Mouse (Mus musculus) lung, embryonic 14.5 days (tissue): ENCODE data around the gene Papolg. TPM values are rescaled to one million over a fixed set of nuclear protein-coding genes. Genes with fewer than 3 reads are reported as not detected.
A peak's percentile ranks its signal among the peaks of the same experiment; 100 is the strongest.
"Not testable (repeated sequence)": the region's sequence is repeated elsewhere in the genome, so short reads cannot be mapped to it uniquely, and the experiment has no call there.

Experiments
- ATAC-seq: fragments of 200-750 bp; cut with Nextera tagmentation; 2 replicates; pipeline ENCODE4 v1.8.0; 2017; ENCODE audit warnings: mild to moderate bottlenecking, moderate TSS enrichment, moderate library complexity; ENCODE audit not compliant: insufficient read depth
- DNase-seq: peaks from one replicate; pipeline ENCODE4 v3.0.0-alpha.2; 2015
- H3K27ac ChIP-seq: fragments of 300-500 bp; sonication (generic); 2 replicates; pipeline ENCODE4 v1.5.1; 2014; ENCODE audit warnings: low read depth, mild to moderate bottlenecking, moderate library complexity
- H3K27me3 ChIP-seq: fragments of 300-500 bp; sonication (generic); 2 replicates; pipeline ENCODE4 v1.6.1; 2014; ENCODE audit warnings: low read length, control low read depth; ENCODE audit not compliant: insufficient read depth
- H3K36me3 ChIP-seq: fragments of 300-500 bp; sonication (generic); 2 replicates; pipeline ENCODE4 v1.6.1; 2014; ENCODE audit warnings: control low read depth; ENCODE audit not compliant: insufficient read depth
- H3K4me1 ChIP-seq: fragments of 300-500 bp; sonication (generic); 2 replicates; pipeline ENCODE4 v1.6.1; 2014; ENCODE audit warnings: antibody characterized with exemption, control low read depth; ENCODE audit not compliant: insufficient read depth
- H3K4me2 ChIP-seq: fragments of 300-500 bp; sonication (generic); 2 replicates; pipeline ENCODE4 v1.6.1; 2014; ENCODE audit warnings: mild to moderate bottlenecking
- H3K4me3 ChIP-seq: fragments of 300-500 bp; sonication (generic); 2 replicates; pipeline ENCODE4 v1.5.1; 2014; ENCODE audit warnings: low read depth, low read length
- H3K9ac ChIP-seq: fragments of 300-500 bp; sonication (generic); 2 replicates; pipeline ENCODE4 v1.6.1; 2014
- H3K9me3 ChIP-seq: fragments of 300-500 bp; sonication (generic); 2 replicates; pipeline ENCODE4 v1.6.1; 2016; ENCODE audit warnings: low read depth, low read length, control low read depth
- CTCF ChIP-seq: IDR thresholded peaks from 2 replicates; pipeline ENCODE4 v1.5.1; 2016; ENCODE audit warnings: antibody characterized with exemption, low read depth
- WGBS: fragments of 180-500 bp; shearing (Covaris S2); extraction: QIAGEN DNeasy Blood & Tissue Kit; methylation state at CpG from one replicate; pipeline ENCODE4 v1.1.7; 2014; 5-methylcytosine and 5-hydroxymethylcytosine counted together
- polyA plus RNA-seq: library from polyadenylated mRNA; unstranded; fragments of >200 nt; fragmentation: Nextera tagmentation; extraction: Ambion mirVana; gene quantifications from 2 replicates; pipeline ENCODE4 v1.2.1, GENCODE M21; 2014

The Papolg gene
- 14.8 and 15.8 TPM in 2 replicates for polyA plus RNA-seq

- Histone ChIP-seq H3K4me1 (no peaks in the 10 kb centered on the region), H3K9ac (peak within 1 kb of the TSS; percentile 81), H3K36me3 (peaks cover 7% of the 10 kb centered on the region; the same call in 1 of the 2 replicates), H3K27me3 (no peaks in the 10 kb centered on the region), H3K4me3 (peak within 1 kb of the TSS; percentile 95), H3K27ac (peak within 1 kb of the TSS; percentile 91), H3K9me3 (no peaks in the 10 kb centered on the region), H3K4me2 (peak within 1 kb of the TSS; percentile 82)
- under 1% methylated on average over 21 of the region's 21 CpGs for WGBS
- TF ChIP-seq CTCF: no peak
- ATAC-seq (peak; percentile 100), DNase-seq (peak; percentile 95)
Measured at GRCm38 (mm10) chr11:23895060-23895426, at the start of gene Papolg. Papolg (minus strand) TSS chr11:23895253.

- H3K27ac ChIP-seq, ATAC-seq, H3K36me3 ChIP-seq, H3K4me1 ChIP-seq, H3K9me3 ChIP-seq, H3K4me3 ChIP-seq, H3K27me3 ChIP-seq, H3K9ac ChIP-seq: not testable (repeated sequence)
- peak; percentile 5 for DNase-seq
- 23% methylated on average over 8 of the region's 8 CpGs for WGBS
- peak overlapping the region; percentile 3; the same call in 1 of the 2 replicates for H3K4me2 ChIP-seq
Measured at GRCm38 (mm10) chr11:23928146-23928545, 33.1 kb upstream of the Papolg start.

- no peaks in the 10 kb centered on the region for H3K36me3 ChIP-seq
- H3K4me3 ChIP-seq: no peak overlapping the region
- H3K4me2 ChIP-seq: peak overlapping the region; percentile 3; the same call in 1 of the 2 replicates
- no peaks in the 10 kb centered on the region for H3K4me1 ChIP-seq
- H3K27ac ChIP-seq: no peak overlapping the region
- H3K27me3 ChIP-seq: no peaks in the 10 kb centered on the region
- H3K9ac ChIP-seq: no peak overlapping the region
- DNase-seq (no peak), ATAC-seq (no peak)
- no peaks in the 10 kb centered on the region for H3K9me3 ChIP-seq
- WGBS: 32% methylated on average over 8 of the region's 8 CpGs
- TF ChIP-seq CTCF: no peak
Measured at GRCm38 (mm10) chr11:23927643-23928042, 32.6 kb upstream of the Papolg start.

GRCm38 (mm10) chr11:23913824-23914223 lies 18.8 kb upstream of the Papolg start:
- not testable (repeated sequence) for H3K27me3 ChIP-seq, DNase-seq, H3K36me3 ChIP-seq, H3K4me3 ChIP-seq, H3K27ac ChIP-seq, H3K4me2 ChIP-seq, ATAC-seq, H3K9ac ChIP-seq, H3K9me3 ChIP-seq, H3K4me1 ChIP-seq
- 63% methylated on average over 2 of the region's 2 CpGs for WGBS

GRCm38 (mm10) chr11:23903909-23904308 lies 8.9 kb upstream of the Papolg start:
- no peak overlapping the region for H3K4me3 ChIP-seq
- ATAC-seq (no peak), DNase-seq (no peak)
- no peaks in the 10 kb centered on the region for H3K27me3 ChIP-seq
- H3K27ac ChIP-seq: no peak overlapping the region
- no peak for TF ChIP-seq CTCF
- no peaks in the 10 kb centered on the region for H3K9me3 ChIP-seq
- H3K36me3 ChIP-seq: no peaks in the 10 kb centered on the region
- 87% methylated on average over 1 of the region's 1 CpGs for WGBS
- H3K4me1 ChIP-seq: no peaks in the 10 kb centered on the region
- no peak overlapping the region for H3K9ac ChIP-seq
- no peak overlapping the region for H3K4me2 ChIP-seq

GRCm38 (mm10) chr11:23894141-23895059 lies 653 bp downstream of the Papolg start:
- Histone ChIP-seq H3K27me3 (no peaks in the 10 kb centered on the region), H3K27ac (peak overlapping the region; percentile 91), H3K36me3 (peaks cover 9% of the 10 kb centered on the region; the same call in 1 of the 2 replicates), H3K9me3 (no peaks in the 10 kb centered on the region), H3K4me3 (peak overlapping the region; percentile 95), H3K4me2 (peak overlapping the region; percentile 82), H3K9ac (peak overlapping the region; percentile 81), H3K4me1 (no peaks in the 10 kb centered on the region)
- peak; percentile 19 for DNase-seq
- ATAC-seq: peak; percentile 86
- WGBS: under 1% methylated on average over 47 of the region's 48 CpGs
- TF ChIP-seq CTCF: no peak

- no peak overlapping the region for H3K4me3 ChIP-seq
- DNase-seq (no peak), ATAC-seq (no peak)
- peak overlapping the region; percentile 23; the same call in 1 of the 2 replicates for H3K4me2 ChIP-seq
- TF ChIP-seq CTCF: no peak
- H3K36me3 ChIP-seq: peaks cover 17% of the 10 kb centered on the region
- no peak overlapping the region for H3K27ac ChIP-seq
- H3K9me3 ChIP-seq: no peaks in the 10 kb centered on the region
- H3K27me3 ChIP-seq: no peaks in the 10 kb centered on the region
- no peaks in the 10 kb centered on the region for H3K4me1 ChIP-seq
- no peak overlapping the region for H3K9ac ChIP-seq
Measured at GRCm38 (mm10) chr11:23893556-23893955, 1.5 kb downstream of the Papolg start.
